Mouse (Mus musculus) layer of hippocampus, postnatal 25 days (tissue): Measurements from ENCODE around the gene Lonp1. TPM values are rescaled to one million over a fixed set of nuclear protein-coding genes. Genes with fewer than 3 reads are reported as not detected.
"Not testable (repeated sequence)": the region's sequence is repeated elsewhere in the genome, so short reads cannot be mapped to it uniquely, and the experiment has no call there.

Source experiments
- DNase-seq, 2 experiments: peaks; one replicate each; pipeline ENCODE4 v3.0.0; 2022; ENCODE audit warnings: mixed read lengths in 2 of 2, low spot score in 1 of 2; ENCODE audit errors: extremely low spot score in 1 of 2
- total RNA-seq, 2 experiments: library from RNA; stranded (reverse); gene quantifications; 2 replicates each; pipeline ENCODE4 v1.2.3; 2021

Gene Lonp1
- total RNA-seq = 10 to 100 TPM; 62.1 to 62.5 TPM

DNA sequence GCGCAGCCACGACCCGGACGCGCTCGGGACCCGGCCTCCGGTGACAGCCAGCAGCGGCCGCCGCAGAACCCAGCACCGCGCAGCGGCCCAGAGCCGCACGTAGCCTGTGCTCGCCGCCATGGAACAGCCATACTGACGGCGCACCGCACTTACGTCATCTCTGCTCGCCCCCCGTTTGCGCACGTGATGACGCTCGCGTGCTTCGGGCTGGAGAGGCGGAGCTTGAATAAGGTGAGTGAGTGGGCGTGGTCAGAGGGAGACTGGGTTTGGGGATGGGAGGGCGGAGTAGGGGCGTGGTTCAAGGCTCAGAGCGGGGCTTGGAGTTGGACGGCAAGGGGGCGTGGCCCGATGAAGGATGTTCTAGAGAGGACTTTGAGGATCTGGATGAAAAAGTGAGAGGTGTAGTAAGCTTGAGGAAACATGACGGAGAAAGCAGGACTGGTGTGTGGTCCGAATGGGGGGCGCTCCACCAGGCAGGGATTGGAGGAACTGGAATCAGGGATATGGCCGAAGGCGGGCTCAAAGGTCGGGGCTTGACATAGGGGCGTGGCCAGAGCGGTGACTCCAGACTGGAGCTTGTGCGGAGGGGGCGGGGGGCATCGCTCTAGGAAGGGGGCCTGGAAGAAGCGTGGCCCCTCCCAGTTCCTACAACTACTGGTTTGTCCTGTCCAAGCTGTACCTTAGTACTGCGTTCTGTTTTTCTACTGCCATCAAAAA, at the start of gene Lonp1:
TSS of gene Lonp1 (minus strand) at position 134 of the 717 bp plus-strand sequence.
- DNase-seq = peak; percentile 92 to 93

DNA sequence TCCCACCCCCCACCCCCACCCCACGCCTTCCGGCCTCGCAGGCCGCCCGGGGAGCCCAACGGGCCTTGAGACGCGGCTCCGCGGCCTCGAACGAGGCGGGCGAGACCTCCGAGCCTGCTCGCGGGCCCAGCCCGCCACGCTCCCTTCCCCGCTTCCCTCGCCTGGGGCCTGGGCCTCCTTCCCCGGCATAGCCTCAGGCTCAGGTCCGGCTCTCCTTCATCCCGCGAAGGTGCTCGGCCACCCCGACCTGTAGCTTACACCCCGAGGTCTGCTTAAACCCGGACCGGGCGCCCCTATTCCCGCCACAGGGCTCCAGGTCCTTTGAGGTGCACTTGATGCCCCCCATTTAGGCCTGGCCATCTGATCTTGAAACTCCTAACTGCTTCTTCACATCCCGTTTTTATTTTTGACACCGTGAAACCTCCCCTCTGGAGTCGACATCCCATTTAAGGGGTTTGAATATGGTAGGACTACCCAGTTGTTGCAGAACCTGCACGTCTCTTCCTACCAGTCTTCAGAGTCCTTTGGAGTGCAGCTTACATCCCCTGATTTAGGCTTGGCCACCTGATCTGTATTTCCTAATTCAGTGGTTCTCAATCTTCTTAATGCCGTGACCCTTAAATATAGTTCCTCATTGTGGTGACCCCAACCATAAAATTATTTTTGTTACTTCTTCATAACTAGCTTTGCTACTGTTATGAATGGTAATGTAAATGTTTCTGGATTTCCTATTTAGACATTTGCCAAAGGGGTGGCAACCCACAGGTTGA, 47.1 kb upstream of the Lonp1 start:
- DNase-seq = peak in 1 of 2 experiments; percentile 30

DNA sequence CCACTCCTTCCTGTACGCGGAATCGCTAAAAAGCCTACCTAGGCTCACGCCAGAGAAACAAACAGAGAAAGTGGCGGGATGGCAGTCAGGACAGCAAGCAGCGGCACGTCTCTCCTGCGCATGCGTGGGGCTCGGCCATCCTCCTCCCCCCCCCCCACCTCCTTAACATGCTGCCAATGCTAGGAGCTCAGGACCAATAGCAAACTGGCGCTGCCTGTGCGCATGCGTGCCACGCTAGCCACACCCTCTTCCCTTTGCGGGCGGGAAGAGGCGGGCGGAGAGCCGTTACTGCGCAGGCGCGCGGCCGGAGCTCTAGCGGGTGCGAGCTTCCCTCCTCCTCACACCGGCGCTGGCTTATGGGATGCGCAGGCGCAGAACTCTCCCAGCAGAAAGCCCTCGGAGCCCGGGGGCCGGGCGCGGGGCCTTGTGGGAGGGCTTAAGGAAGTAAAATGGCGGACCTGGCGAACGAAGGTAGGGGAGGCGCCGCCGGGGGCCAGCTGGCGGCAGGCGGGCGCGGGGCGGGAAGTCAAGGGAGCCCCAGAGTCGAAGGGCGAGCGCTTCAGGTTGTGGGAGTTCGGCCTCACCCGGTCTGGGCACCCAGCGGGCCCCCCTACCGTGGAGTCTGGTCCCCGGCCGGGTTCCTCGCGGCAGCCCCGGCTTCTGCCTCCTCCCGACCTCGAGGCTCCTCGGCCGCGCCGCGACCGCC, 46.4 kb upstream of the Lonp1 start, which contains the start of gene Ranbp3:
TSS of gene Ranbp3 (plus strand) at position 354 of the 706 bp plus-strand sequence.
- DNase-seq = peak; percentile 93 to 95

DNA sequence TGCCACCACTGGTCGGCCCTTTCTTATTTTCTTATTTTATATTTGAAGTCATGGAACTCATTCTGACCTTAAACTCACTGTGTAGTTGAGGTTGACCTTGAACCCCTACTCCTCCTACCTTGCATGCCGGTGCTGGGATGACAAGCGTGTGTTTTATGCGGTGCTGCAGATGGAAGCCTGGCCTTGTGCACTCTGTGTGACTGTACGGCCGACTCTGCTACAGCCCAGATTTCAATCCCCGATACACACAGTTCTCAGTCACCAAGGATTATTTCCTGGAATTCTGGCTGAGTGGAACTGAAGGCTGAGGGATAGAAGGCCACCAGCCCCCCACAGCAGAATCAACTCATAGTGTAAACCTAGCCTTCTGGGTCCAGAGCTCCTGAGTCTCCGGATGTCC, 43.1 kb upstream of the Lonp1 start:
- DNase-seq = no peak

DNA sequence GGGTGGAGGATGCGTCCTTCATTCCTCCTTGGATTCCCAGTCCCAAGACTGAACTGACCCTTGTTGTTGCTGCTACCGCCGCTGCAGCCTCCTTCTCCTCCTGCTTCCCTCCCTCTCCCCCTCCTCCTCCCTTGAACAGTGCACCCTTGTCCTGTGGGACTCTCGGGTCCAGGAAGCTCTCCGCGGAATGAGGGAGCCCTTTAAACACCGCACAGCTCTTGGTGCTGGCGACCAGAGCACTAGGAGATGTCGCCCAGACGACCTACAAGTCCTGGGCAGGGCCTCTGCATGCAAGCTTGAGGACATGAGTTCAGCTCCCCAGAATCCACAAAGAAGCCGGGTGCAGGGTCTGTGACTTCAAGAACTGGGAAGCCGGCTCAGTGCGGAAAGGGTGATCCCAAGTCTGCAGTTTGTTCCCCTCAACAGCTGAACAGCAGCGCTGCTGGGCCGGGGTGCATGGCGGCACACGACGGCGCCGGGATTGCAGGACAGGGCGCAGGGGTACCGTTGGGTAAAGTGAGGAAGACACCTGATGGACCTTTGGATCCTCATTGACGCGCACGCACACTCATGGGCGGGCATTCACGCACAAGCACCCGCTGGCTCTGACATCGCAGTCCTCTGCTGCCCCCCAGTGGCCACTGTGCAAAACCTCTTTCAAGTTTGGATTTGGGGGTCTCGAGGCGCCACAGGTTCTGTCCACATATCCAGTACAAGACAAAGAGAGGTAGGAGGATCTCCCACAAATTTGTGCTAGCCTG, 41.9 kb upstream of the Lonp1 start:
- peak; percentile 87 to 96 for DNase-seq

DNA sequence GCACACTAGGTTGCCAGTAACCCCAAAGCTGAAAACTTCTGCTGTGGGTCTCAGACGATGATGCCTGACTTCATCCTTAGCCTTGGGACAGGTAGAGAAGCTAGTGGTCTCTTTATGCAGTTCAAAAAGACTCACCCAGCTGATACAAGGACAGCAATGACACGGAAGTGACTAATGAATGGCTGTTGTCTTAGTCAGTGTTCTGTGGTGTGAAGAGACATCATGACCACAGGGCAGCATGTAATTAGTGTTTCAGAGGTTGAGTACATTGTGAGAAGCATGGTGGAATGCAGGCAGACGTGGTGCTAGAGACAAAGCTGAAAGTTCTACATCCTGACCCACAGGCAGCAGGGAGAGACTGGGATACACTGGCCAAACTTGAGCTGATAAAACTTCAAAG, 40.9 kb upstream of the Lonp1 start:
- no peak for DNase-seq

DNA sequence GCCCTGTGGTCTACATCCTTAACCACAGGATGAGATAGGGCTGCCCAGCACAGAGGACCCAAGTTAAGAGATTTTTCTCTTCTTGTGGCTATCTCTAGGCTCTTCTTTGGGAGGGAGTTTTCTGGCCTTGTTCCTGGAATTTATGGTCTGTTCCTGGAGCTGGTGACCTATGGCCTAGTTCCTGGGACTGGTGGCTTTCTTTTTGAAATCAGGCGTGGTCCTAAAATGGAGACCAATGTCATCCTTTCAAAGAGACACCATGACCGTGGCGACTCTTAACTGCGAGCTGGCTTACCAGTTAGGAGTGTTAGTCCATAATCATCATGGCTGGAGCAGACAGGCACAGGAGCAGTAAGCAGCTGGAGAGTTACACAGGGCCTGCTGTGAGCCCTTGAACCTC, 39.7 kb upstream of the Lonp1 start:
- no peak for DNase-seq

- no peak for DNase-seq
These were observed 37.6 kb upstream of the Lonp1 start for GRCm38 (mm10) chr17:56664333-56664732.

DNA sequence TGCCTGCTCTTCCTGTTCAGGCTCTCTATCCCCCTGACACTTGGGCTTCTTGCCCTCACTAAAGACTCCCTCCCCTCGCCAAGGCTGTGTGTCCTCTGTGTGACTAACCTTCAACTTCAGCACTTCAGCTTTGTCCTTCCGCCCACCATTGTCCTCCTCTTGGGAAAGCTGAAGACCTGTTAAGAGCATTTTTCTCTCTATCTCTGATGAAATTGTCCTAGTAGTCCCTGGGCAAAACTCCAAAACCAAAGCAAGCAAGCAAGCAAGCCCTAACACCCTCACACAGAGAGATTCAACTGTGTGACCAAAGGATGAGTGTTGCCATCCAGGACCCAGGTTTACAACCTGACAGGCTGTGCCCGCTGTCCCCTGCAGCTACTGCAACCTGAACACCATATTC, 37.0 kb upstream of the Lonp1 start:
- no peak for DNase-seq

DNA sequence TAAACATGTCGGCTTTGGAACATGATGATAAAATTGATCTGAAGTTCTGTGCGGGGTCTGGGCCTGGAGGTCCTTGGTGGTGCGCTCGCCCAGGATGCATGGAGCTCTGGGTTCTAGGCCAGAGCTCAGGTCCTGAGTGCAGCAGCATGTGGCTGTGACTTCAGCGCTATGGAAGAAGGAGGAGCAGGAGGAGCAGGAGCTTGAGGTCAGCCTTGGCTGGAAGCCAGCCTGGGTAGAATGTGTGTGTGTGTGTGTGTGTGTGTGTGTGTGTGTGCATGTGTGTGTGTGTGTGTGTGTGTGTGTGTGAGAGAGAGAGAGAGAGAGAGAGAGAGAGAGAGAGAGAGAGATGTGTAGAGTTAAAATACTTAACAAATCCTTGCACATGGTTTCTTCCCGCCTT, 29.5 kb upstream of the Lonp1 start:
- DNase-seq = no peak

- DNase-seq = no peak
These were observed 28.6 kb upstream of the Lonp1 start for GRCm38 (mm10) chr17:56655311-56655710.

GRCm38 (mm10) chr17:56654771-56655170, 28.1 kb upstream of the Lonp1 start:
- DNase-seq = no peak

DNA sequence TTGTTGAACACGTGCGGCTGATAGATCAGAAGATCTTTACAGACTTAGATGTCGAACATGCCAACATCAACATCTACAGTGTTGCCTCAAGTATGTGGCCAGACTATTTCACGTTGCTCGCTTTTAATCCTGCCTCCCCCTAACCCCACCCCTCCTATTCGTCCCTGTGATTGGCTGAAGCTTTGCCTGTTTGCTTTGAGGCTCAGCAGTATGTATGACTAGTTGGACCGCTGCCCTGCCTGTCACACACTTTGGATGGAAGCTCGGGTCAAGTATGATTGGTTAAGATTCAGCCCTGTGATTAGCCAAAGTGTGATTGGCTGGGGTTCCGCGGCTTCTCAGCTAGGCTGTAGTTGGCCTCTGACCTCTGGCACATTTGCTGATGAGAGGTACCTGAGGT, 25.1 kb upstream of the Lonp1 start:
- DNase-seq = no peak

GRCm38 (mm10) chr17:56647546-56647945, 20.9 kb upstream of the Lonp1 start:
- no peak for DNase-seq

DNA sequence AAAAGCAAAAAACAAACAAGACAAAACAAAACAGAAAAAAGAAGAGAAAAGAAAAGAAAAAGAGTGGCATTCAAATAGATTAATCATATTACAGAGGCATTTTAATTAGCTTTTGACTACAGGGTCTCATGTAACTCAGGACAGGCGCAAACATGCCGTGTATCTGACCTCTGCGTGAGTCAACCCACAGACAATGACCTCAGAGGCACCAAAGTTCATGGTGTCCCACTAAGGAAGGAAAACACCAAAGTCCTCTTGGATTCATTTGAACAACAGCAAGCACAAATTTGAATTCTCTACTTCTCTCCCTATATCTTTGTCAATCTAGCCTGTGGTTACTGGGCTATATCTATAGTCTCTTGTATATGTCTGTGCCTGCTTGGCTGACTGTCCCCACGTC, 16.6 kb upstream of the Lonp1 start:
- DNase-seq = no peak

DNA sequence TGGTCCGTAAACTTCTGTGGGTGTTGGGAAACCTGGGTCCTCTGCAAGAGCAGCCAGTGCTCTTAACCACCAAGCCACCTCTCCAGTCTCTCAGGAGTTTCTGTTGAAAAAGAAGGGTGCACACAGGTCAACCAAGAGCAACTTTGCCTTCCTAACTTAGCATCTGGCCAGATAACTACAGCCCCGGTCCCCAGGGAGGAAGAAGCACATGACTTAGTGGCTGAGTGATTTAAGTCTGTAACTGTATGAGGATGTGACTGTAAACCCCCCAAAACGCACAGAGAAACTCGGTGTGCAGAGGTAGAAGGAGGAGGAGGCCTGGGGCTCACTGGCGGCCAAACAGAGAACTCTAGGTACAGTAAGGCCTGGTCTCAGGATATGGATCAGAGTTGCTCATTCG, 7.3 kb upstream of the Lonp1 start:
- DNase-seq = no peak

- DNase-seq = no peak
These were observed 5.1 kb upstream of the Lonp1 start for GRCm38 (mm10) chr17:56631807-56632206.

GRCm38 (mm10) chr17:56629800-56630781, 3.4 kb upstream of the Lonp1 start:
- DNase-seq = not testable (repeated sequence)

GRCm38 (mm10) chr17:56627530-56628277, 1.0 kb upstream of the Lonp1 start, which contains the start of gene Catsperd:
Catsperd (plus strand) TSS chr17:56628143.
- DNase-seq = no peak
